Mouse (Mus musculus) heart, embryonic 12.5 days (tissue): ENCODE measurements at regions not wholly inside any gene's neighbourhood (a gene's known extent, or its start where the extent isn't known, plus 50 kb on each side); places are given as distances from the start of the nearest gene placed in this dataset.

Experiments used
- ATAC-seq: fragments of 200-750 bp; cut with Nextera tagmentation; 2 replicates; pipeline ENCODE4 v1.8.0; 2017; ENCODE audit warnings: moderate TSS enrichment, moderate library complexity; ENCODE audit not compliant: insufficient number of reproducible peaks, low FRiP score
- H3K27ac ChIP-seq: fragments of 300-500 bp; sonication (generic); 2 replicates; pipeline ENCODE4 v1.5.1; 2016; ENCODE audit warnings: mild to moderate bottlenecking, moderate library complexity; ENCODE audit not compliant: poor library complexity, severe bottlenecking
- H3K27me3 ChIP-seq: fragments of 300-500 bp; sonication (generic); replicated peaks from 2 replicates; pipeline ENCODE4 v1.6.1; 2016; ENCODE audit warnings: mild to moderate bottlenecking, moderate library complexity
- H3K36me3 ChIP-seq: fragments of 300-500 bp; sonication (generic); 2 replicates; pipeline ENCODE4 v1.6.1; 2016; ENCODE audit warnings: mild to moderate bottlenecking, moderate library complexity
- H3K4me1 ChIP-seq: fragments of 300-500 bp; sonication (generic); replicated peaks from 2 replicates; pipeline ENCODE4 v1.6.1; 2016; ENCODE audit warnings: mild to moderate bottlenecking
- H3K4me2 ChIP-seq: fragments of 300-500 bp; sonication (generic); 2 replicates; pipeline ENCODE4 v1.6.1; 2016; ENCODE audit warnings: mild to moderate bottlenecking, moderate library complexity
- H3K4me3 ChIP-seq: fragments of 300-500 bp; sonication (generic); 2 replicates; pipeline ENCODE4 v1.5.1; 2016; ENCODE audit warnings: mild to moderate bottlenecking
- H3K9ac ChIP-seq: fragments of 300-500 bp; sonication (generic); 2 replicates; pipeline ENCODE4 v1.6.1; 2016; ENCODE audit warnings: mild to moderate bottlenecking, moderate library complexity
- H3K9me3 ChIP-seq: fragments of 300-500 bp; sonication (generic); replicated peaks from 2 replicates; pipeline ENCODE4 v1.6.1; 2016; ENCODE audit warnings: mild to moderate bottlenecking, moderate library complexity
- WGBS: fragments of 180-500 bp; shearing (Covaris S2); methylation state at CpG from one replicate; pipeline ENCODE4 v1.1.7; 2016; 5-methylcytosine and 5-hydroxymethylcytosine counted together

GRCm38 (mm10) chr3:153077846-153078703, 96.0 kb upstream of the St6galnac5 start:
- no peak overlapping the region for H3K4me3 ChIP-seq
- H3K4me2 ChIP-seq: no peak overlapping the region
- ATAC-seq: no peak
- H3K9me3 ChIP-seq: no peaks in the 10 kb centered on the region
- H3K27ac ChIP-seq: no peak overlapping the region
- H3K4me1 ChIP-seq: no peaks in the 10 kb centered on the region
- H3K27me3 ChIP-seq: no peaks in the 10 kb centered on the region; the same call in 1 of the 2 replicates
- H3K9ac ChIP-seq: no peak overlapping the region
- 76% methylated on average over 14 of the region's 14 CpGs for WGBS
- no peaks in the 10 kb centered on the region for H3K36me3 ChIP-seq

- H3K27ac ChIP-seq: no peak overlapping the region
- 0 out of 2 replicates have a peak, but pooled peaks cover 6% of the 10 kb centered on the region for H3K27me3 ChIP-seq
- ATAC-seq: no peak
- no peak overlapping the region for H3K4me2 ChIP-seq
- 59% methylated on average over 10 of the region's 10 CpGs for WGBS
- H3K4me3 ChIP-seq: no peak overlapping the region
- H3K4me1 ChIP-seq: peaks cover 4% of the 10 kb centered on the region; the same call in 1 of the 2 replicates
- no peaks in the 10 kb centered on the region for H3K36me3 ChIP-seq
- no peak overlapping the region for H3K9ac ChIP-seq
- H3K9me3 ChIP-seq: no peaks in the 10 kb centered on the region
Measured at GRCm38 (mm10) chr3:153072200-153072919, 90.3 kb upstream of the St6galnac5 start.

GRCm38 (mm10) chr3:153071549-153071948, 89.5 kb upstream of the St6galnac5 start:
- WGBS: 80% methylated on average over 8 of the region's 8 CpGs
- H3K27me3 ChIP-seq: 0 out of 2 replicates have a peak, but pooled peaks cover 6% of the 10 kb centered on the region
- H3K4me3 ChIP-seq: no peak overlapping the region
- no peak overlapping the region for H3K9ac ChIP-seq
- no peak overlapping the region for H3K4me2 ChIP-seq
- H3K27ac ChIP-seq: no peak overlapping the region
- H3K4me1 ChIP-seq: peaks cover 4% of the 10 kb centered on the region; the same call in 1 of the 2 replicates
- no peaks in the 10 kb centered on the region for H3K36me3 ChIP-seq
- no peak for ATAC-seq
- H3K9me3 ChIP-seq: no peaks in the 10 kb centered on the region

GRCm38 (mm10) chr3:153071123-153071522, 89.1 kb upstream of the St6galnac5 start:
- Histone ChIP-seq H3K4me3 (no peak overlapping the region), H3K9me3 (no peaks in the 10 kb centered on the region), H3K27ac (no peak overlapping the region), H3K4me2 (no peak overlapping the region), H3K4me1 (peaks cover 4% of the 10 kb centered on the region; the same call in 1 of the 2 replicates), H3K27me3 (0 out of 2 replicates have a peak, but pooled peaks cover 6% of the 10 kb centered on the region), H3K36me3 (no peaks in the 10 kb centered on the region), H3K9ac (no peak overlapping the region)
- 57% methylated on average over 3 of the region's 3 CpGs for WGBS
- no peak for ATAC-seq

GRCm38 (mm10) chr3:153065890-153066289, 83.8 kb upstream of the St6galnac5 start:
- H3K36me3 ChIP-seq: no peaks in the 10 kb centered on the region
- peaks cover 4% of the 10 kb centered on the region; the same call in 1 of the 2 replicates for H3K4me1 ChIP-seq
- no peak overlapping the region for H3K4me2 ChIP-seq
- 0 out of 2 replicates have a peak, but pooled peaks cover 6% of the 10 kb centered on the region for H3K27me3 ChIP-seq
- no peak overlapping the region for H3K27ac ChIP-seq
- ATAC-seq: no peak
- H3K4me3 ChIP-seq: no peak overlapping the region
- no peak overlapping the region for H3K9ac ChIP-seq
- 81% methylated on average over 3 of the region's 3 CpGs for WGBS
- no peaks in the 10 kb centered on the region for H3K9me3 ChIP-seq

GRCm38 (mm10) chr3:153053163-153053562, 71.1 kb upstream of the St6galnac5 start:
- no peak for ATAC-seq
- Histone ChIP-seq H3K9me3 (peaks cover 5% of the 10 kb centered on the region; the same call in 1 of the 2 replicates), H3K27me3 (no peaks in the 10 kb centered on the region), H3K4me3 (no peak overlapping the region), H3K9ac (no peak overlapping the region), H3K4me2 (no peak overlapping the region), H3K27ac (no peak overlapping the region), H3K36me3 (no peaks in the 10 kb centered on the region), H3K4me1 (no peaks in the 10 kb centered on the region)
- WGBS: 86% methylated on average over 3 of the region's 3 CpGs

- ATAC-seq: no peak
- no peak overlapping the region for H3K9ac ChIP-seq
- H3K9me3 ChIP-seq: peaks cover 8% of the 10 kb centered on the region
- H3K4me2 ChIP-seq: no peak overlapping the region
- H3K36me3 ChIP-seq: no peaks in the 10 kb centered on the region
- no peaks in the 10 kb centered on the region for H3K27me3 ChIP-seq
- no peak overlapping the region for H3K4me3 ChIP-seq
- no peaks in the 10 kb centered on the region for H3K4me1 ChIP-seq
- H3K27ac ChIP-seq: no peak overlapping the region
Measured at GRCm38 (mm10) chr3:153051566-153051965, 69.5 kb upstream of the St6galnac5 start.

- H3K4me1 ChIP-seq: no peaks in the 10 kb centered on the region
- no peak for ATAC-seq
- WGBS: 76% methylated on average over 2 of the region's 2 CpGs
- H3K4me3 ChIP-seq: no peak overlapping the region
- no peak overlapping the region for H3K9ac ChIP-seq
- no peaks in the 10 kb centered on the region for H3K36me3 ChIP-seq
- H3K9me3 ChIP-seq: peaks cover 3% of the 10 kb centered on the region
- no peak overlapping the region for H3K4me2 ChIP-seq
- H3K27me3 ChIP-seq: no peaks in the 10 kb centered on the region
- no peak overlapping the region for H3K27ac ChIP-seq
Measured at GRCm38 (mm10) chr3:153045328-153045727, 63.3 kb upstream of the St6galnac5 start.

GRCm38 (mm10) chr3:153033980-153034379, 51.9 kb upstream of the St6galnac5 start:
- H3K9me3 ChIP-seq: no peaks in the 10 kb centered on the region
- H3K9ac ChIP-seq: no peak overlapping the region
- no peaks in the 10 kb centered on the region for H3K4me1 ChIP-seq
- ATAC-seq: no peak
- no peaks in the 10 kb centered on the region for H3K27me3 ChIP-seq
- H3K4me2 ChIP-seq: no peak overlapping the region
- no peaks in the 10 kb centered on the region for H3K36me3 ChIP-seq
- WGBS: 77% methylated on average over 6 of the region's 6 CpGs
- H3K4me3 ChIP-seq: no peak overlapping the region
- no peak overlapping the region for H3K27ac ChIP-seq
